Mouse (Mus musculus) thymus, postnatal 4 days (tissue): ENCODE data around the gene Copa.

Experiments
- DNase-seq: peaks from one replicate; pipeline ENCODE4 v3.0.0; 2021

The Copa gene

DNA sequence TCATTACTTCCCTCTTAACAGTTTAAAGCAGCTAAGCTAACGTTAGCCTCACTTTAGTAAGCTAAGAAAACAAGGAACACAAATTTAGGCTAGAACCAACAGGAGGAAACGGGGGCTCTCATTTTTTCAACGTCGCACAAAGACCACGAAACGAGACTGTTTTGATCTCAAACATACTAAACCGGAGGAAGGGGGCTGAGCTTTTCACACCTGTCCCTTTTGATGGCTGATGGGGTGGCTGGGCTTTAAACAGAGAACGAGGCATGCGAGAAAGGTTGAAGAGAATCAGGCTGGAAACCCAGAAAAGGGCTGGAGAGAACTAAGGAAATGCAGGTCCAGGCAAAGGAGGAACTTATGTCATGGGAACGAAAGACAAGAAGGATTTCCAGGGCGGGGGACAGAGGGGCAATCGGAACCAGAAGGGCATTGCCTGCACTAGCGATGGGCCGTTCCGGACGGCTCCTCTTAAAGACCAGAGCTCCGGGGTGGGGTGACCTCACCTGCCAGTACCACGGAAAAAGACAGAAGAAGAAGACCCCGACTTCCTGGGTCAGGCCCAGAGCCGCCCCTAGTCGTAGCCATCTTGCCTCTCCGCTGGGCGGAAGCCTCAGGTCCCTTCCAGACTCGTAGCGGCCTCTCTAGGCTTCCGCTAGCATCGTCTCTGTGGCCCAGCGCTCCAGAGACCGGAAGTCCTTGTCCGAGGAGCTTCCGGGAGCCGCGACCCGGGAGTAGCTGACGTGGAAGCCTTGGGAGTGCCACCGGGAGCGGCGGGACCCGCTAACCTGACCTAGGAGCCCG lies at the start of gene Copa, which contains the start of gene Ncstn:
TSS of gene Copa (plus strand) at position 429 of the 798 bp plus-strand sequence.
TSS of gene Ncstn (minus strand) at position 695 of the 798 bp plus-strand sequence.
- DNase-seq, result peak; percentile 89

DNA sequence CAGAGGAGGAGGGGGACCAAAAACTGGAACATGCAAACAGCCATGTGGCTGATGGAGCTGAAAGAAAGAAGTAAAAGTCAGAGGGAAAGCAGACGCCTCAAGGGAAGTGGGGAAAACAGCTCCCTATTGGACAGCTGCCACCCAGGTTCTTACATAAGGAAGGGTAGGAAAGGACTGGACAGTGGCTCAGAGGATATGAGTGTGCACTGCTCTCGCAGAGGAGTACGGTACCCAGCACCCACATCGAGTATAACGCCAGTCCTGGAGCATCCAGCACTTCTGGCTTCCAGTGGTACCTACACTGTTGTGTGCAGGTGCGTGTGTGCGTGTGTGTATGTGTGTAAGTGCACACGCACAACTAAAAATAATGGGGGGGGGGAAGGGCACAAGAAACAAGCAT lies 35.9 kb upstream of the Copa start:
- no peak for DNase-seq

DNA sequence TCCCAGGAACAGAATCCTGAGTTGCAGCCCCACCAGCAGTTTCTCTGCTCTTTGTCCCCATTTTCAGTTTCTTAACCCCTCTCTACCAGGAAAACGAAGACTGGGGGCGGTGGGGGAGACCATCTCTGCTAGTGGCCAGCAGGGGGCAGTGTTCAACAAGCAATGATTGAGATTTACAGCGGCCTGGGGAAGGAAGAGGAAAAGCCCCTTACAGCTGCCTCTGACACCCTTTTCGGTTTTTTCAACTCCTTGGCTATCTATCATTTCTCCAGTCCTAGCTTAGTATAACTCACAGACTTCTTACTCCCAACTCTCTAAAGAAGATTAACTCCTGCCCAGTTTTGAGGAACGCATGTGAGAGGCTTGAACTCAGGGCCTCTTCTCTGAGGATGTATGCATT lies 35.4 kb upstream of the Copa start:
- DNase-seq, result peak; percentile 88

DNA sequence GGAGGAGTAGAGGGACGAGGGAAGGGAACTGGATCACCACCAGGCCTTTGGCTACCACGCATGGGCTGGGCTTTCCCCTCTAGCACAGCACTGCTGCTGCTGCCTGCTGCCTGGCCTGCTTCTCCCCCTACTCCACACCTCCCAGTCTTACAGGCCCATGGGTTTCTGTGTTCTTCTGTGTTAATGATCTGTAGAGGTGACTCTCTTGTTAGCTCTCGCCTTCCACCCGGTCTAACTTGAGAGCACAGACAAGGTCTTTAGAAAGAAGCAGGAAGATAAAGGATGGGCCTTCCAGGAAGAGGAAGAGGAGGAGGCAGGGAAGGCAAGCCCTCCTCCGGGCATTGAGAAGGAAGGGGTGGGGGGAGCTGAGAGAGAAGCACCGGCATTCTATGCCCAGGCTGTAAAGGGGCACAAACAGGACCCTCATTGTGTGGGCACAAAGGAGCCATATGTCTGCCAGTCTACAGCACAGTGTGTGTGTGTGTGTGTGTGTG lies 34.0 kb upstream of the Copa start:
- DNase-seq, result no peak

DNA sequence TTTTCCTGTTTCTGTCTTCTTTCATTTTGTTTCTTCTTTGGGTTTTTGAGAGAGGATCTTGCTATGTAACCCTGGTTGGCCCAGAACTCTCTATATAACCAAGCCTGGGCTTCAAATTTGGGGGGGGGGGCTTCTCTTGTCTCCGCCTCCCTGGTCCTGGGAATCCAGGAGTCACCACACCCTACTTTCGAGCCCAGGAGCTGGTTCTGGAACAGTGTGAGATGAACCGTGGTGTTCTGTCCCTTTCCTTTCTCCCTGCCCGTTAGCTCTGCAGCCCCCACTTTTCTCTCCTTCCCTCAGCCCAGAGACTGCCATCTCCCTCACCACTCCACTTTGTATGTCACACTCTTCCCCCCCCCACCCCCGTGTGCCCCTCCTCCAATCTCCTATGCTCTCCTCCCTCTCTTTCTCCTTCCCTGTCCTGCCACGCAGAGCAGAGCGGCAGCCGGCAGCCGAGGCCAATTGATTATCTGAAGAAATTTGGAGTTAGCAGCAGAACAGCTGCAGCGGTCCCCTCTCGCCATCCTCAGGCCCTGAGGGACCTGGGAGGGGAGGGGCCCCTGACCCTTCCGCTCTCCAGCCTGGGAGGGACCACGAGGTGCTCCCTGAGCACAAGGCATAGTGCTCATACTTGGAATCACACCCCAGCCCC lies 33.1 kb upstream of the Copa start:
- DNase-seq, result no peak

DNA sequence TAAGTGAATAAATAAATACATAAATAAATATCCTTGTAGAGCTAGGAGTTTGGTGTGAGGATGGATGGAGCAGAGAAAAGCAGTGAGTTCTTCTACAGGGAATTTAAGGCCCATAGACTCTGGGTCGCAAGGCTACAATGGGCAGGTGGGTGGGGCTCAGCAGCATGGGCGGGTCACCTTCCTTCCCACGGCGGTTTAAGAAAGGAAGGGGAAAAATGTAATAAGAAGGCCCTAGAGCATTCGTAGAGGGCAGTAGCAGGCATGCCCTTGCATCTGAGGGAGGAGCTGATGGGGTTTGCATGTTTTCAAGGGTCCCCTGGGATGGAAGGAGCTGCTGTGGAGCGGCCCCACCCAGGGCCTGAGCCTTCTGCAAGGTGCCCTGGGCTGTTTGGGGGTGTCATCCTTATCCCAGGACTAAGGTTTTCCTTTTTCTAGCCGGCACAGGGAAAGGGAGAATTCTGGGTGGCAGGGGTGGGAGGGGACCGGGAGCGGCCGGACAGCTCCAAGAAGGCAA lies 29.5 kb upstream of the Copa start:
- no peak for DNase-seq

DNA sequence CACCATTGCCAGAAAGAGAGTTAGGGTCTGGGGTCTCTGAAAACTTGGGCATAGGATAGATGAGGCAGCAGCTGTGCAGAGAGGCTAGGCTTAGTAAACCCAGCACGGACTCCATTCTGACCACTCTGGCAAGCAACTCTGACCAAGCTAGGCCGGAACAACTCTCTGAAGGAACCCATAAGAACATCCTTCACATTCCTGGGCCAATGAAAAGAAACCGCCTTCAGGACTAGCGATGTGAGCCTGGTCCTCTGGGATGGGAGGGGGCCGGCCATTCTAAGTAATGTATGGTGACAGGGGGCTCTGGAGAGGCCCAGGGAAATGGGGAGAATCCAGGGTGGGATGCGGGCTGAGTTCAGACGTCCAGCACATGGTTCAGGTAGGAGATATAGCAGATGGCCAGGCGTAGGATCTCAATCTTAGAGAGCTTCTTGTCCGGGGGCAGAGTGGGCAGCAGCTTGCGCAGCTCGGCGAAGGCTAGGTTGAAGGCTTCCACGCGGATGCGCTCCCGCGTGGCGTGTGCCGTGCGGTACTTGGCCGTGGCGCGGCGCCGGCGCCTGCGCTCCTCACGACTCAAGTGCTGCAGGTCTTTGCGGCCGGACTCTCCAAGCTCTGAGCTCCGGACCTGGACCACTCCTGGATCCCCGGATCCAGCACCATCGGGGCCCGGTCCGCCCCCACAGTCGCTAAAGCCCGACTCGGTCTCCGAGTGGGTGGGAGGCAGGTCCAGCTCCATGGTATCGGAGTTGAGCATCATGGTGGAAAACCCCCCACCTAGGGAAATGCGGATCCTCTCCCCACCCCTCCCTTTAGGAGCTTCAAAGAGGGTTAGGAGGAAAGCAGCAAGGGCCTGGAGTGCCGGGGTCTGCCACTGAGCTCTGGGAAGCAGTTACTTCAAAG lies 28.5 kb upstream of the Copa start:
- DNase-seq, result no peak

DNA sequence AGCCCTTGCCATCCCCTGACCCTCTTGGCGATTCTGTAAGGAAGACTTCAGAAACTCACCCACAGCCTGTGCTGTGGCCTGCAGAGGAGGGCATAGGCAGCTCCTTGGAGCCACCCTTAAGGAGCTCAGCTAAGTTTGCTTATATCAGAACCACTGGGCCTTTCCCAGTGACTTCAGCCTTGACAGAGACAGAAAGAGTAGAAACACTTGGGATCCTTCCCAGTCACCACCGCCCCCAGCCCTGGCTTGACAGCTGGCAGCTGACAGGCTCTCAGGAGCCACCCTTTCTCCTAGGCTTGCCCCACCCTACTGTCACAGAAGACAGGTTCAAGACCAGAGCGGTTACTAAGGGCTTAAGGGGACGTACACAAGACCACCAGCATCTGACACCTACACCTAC lies 26.1 kb upstream of the Copa start:
- DNase-seq, result no peak

DNA sequence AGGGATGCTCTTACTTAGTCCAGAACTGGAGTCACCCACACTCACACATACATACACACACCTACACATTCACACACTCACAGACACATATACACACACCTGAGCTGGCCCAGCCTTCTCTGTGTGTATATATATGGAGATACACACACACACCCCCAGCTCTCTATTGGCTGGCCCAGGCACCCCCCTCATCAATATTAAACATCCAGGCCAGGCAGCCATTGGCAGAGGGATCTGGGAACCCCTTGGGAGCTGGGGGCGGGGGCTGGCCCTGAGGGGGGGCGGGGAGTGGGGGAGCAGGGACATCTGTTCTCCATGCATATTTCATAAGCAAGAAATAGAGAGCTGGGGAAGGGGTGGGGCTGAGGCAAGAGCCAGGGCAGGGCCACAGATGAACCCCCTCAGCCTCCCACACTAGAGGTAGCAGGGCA lies 24.8 kb upstream of the Copa start, which contains the start of gene Nhlh1:
TSS of gene Nhlh1 (minus strand) at position 83 of the 431 bp plus-strand sequence.
- DNase-seq, result no peak

DNA sequence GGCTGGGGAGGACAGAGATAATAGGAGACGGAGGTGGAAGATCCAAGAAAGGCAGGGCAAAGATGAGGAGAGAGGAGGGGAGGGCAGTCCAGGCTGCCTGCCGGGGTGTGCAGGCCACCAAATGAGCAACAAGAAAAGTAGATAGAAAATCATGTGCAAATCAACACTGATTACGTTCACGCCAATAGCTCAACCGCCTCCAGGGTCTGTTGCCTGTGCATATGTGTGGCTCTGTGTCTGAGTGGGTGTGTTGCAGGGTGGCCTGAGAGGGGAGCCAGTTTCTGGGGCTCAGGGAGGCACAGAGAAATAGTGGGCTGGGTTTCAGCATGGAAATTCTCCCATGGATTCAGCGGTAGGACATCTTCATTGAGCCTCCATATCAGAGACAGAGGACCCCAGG lies 24.0 kb upstream of the Copa start:
- DNase-seq, result no peak

DNA sequence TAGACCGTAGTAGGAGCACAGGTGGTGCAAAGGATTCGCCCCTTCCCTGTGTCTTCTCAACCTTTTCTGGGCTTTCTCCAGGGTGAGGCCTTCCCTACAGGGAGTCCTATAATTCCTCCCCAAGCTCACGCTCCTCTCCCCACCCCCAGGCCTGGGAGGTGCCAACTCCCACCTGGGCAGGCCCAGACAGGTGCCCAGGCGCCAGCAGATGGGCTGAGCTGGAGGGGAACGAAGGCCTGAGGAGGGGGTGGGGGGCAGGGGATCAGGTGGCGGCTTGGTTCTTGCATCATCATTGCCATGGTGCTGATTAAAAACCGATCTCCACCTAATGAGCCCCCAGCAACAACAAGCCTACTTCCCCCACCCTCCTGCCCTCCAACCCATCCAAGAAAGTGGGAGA lies 23.5 kb upstream of the Copa start:
- DNase-seq, result no peak

DNA sequence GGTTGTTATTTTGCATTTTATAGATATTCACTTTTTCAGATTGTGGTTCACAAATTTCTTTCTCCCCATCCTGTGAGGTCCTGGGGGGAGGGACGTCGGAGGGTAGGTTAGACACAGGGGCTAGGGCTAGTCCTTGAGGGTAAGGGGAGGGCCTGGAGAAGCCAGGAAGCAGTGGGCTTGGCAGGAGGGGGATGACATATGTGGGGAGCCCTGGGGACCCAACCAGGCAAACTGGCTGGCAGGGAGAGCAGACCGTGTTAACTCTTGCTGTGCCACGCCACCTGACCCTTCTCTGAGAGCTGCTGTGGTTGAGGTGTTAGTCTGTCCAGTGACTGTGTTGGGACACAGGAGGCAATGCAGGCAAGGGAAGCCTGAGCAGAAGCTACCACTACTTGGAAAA lies 21.7 kb upstream of the Copa start:
- DNase-seq, result no peak

DNA sequence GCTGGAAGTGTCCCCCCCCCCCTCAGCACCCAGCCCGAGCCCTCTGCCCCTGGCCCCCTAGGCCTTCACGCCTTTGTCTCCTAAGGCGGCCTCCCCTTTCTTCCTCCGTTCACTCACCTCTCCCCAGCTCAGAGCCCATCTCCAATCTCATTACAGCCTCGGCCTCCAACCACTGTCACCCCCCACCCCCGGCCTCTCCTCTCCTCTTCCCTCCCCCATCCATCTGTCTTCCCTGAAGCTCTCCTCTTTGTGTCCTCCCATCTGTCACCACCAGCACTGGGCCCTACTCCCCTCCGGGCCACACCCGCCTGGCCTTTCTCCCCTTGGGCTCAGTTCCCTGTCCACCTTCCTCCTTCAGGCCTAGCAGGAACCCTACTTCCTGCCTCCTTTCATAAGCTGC lies 21.1 kb upstream of the Copa start:
- no peak for DNase-seq

DNA sequence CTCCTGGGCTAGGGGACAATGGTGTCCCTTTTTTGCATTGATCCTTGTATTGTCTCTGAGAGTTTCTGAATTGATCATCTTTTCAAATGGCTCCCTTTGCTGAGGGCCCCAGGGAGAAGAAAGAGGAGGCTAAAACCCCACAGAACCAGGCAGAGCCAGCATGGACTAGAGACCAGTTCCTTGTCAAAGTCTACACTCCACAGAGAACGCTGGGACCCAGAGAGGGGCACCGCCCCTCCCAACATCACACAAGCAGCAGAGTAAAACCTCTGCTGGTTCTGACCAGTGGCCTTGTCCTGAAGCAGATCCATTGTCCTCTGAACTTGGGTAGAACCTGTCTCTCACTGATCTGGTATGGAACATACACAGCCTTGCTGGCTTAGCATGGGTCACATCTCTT lies 20.2 kb upstream of the Copa start:
- DNase-seq, result no peak

DNA sequence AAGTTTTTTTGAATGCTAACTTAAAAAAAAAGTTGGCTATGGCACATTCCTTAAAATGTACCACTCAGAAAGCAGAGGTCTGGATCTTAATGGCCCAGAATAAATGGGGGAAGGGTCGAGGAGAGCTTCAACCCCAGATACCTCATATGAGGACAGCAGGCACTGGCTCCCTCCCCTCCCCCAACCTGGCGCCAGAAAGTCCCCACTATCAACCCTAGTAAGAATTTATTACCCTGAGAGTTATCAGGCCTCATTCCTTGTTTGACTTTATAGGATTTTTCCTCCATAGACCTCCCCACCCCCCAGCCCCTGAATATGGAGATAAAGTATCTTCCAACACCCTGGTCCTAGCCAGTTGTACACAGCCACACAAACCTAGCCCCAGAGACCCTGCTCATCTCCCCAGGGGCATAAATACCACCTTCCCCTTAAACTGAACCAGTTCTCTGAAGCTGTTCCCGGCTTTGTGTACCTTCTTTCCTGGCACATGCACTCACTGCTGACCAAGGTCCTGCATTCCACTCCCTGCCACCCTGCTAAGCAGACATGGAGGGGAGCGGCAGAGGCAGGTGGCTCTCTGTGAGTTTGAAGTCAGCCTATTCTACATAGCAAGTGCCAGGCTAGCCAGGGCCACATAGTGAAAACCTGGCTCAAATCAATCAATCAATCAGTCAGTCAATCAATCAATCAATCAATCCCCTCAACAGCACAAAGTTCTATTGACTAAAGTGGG lies 18.9 kb upstream of the Copa start:
- DNase-seq, result no peak

DNA sequence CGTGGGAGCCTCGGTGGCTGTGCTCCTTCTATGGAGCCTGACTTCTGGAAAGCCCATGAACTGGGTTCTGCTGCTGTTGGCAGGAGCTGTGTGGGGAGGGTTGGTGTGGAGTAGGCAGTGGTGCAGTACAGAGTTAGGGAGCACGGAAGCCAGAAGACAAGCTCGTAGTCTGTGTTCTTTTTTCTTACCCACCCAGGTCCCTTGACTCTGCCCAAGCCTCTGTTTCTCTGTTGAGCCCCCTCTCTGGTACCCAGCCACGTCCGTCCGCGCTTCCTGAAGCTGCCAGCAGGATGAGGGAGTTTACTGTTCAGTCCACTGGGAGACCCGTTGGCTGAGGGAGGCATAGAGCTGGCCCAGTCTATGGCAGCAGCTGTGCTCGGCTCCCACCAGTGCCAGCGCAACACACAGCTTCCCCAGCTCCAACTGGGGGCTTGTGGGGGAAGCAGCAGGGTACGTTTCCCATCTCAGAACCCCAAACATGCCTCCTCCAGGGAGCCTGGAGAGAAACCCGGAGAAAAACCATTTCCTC lies 17.7 kb upstream of the Copa start:
- no peak for DNase-seq

DNA sequence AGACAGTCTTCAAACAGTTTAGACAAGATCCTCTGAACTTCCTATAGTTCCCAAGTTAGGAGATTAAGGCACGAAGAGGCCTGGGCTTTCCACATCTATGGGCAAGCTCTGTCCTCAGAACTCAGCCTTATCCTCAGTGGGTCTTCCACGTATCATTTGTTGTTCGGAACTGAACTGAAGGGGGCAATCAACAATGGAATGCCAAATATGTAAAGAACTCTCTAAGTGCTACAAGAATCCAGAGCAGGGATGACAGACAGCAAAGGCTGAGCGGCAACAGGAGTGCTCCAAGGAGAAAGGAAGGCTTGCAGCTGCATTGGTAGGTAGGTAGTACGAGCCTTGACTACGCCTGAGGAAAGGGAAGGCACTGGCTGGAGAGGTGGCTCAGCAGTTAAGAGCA lies 12.1 kb upstream of the Copa start:
- DNase-seq, result no peak

DNA sequence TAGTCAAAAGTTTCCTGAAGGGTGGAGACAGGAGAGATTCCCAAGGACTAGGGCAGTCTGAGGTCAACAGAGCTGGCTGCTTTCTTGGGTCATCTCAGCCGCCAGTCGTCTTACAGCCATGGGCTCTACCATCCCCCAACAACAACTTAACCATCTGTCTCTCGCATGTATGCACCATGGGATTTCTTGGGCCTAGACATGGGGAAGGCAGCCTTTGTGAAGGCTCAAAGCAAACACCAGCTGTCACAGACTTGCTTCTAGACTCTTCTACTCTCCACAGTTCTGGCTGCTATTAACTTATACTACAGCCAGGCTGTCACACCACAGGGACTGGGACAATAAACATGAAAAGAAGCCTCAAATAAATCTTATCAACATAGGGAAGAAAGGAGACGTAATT lies 10.8 kb upstream of the Copa start:
- DNase-seq, result no peak

DNA sequence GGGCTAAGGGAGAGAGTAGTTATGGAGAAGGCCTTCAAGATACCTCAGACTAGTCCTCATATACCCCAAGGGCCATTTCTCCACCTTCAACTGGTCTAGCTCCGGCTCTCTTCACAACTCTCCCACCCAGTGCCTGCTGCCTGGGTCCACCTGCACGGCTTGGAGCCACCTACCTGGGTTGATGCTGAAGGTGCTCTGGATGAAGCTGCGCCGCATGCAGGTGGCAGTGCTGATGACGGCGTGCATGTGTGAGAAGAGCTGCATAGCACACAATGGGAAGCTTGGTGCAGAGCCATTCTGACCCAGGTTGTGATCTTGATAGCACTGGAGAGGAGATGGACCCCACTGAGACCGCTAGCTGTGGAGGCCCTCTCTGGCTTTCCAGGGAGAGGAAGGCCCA lies 9.7 kb upstream of the Copa start:
- DNase-seq, result no peak

DNA sequence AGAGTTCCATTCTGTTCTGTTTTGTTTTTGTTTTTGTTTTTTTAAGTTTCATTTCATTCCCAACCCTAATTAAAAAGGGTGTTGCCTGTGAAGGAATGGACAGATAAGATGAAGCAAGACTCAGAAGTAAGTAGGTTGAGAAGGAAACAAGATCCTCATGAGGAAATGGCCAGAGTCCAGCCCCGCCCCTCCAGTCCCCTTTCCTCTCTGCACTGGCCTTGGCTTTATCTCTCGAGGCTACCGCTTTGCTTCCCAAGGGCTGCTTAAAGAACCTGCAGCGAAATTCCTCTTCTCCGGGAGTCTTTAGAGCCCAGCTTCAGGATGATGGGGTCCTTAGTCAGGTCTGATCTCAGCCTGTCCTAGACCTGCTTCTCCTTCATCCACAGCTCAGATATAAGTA lies 4.3 kb upstream of the Copa start:
- DNase-seq, result no peak

DNA sequence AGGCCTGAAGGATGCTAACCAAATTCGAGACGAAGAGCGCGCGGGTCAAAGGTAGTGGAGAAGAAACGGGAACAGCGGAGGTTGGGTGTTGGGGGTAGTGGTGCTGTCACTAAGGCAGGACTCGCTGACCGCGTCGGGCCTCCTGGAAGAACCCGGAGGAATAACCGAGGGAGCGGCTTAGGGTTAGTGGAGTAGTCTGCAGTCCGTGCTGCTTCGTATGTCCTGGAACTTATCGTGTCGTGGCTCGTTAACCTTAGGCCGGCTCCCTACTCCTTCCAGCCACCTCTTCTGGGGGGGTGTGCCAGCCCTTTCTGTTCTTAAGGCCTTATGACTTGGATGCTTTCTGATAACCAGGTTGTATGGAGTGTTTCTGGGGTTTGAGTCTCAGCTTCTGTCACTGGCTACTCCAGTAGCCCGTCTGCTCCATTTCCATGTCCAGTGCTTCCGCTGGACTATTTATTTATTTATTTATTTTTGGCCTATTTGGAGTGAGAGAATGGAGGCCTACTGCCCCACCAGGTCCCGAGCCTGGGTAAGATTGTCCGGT lies 643 bp downstream of the Copa start:
- no peak for DNase-seq

DNA sequence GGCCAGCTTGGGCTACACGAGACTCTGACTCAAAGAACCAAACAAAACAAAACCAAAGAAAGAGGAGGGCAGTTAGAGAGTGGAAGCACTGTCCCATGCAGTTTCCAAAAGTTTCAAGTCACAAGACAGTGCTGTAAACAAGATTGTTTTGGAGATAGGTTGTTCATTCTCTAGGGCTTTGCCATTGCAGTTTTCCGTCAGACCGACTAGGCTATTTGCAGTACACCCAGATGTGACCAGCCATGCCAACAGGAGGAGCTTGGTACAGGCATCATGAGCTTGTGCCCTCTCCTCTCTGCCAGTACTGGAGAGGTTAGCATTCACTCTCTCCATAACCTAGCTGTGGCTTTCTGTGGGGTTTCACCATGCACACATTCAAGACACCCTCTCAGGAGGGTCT lies 11.2 kb downstream of the Copa start:
- no peak for DNase-seq
